Mouse (Mus musculus) layer of hippocampus, postnatal 36 days (tissue): ENCODE results near the gene Ces1c. TPM values are rescaled to one million over a fixed set of nuclear protein-coding genes. Genes with fewer than 3 reads are reported as not detected.
A peak's percentile ranks its signal among the peaks of the same experiment; 100 is the strongest.

Source experiments
- DNase-seq, 2 experiments: peaks; one replicate each; pipeline ENCODE4 v3.0.0; 2022
- total RNA-seq, 2 experiments: library from RNA; stranded (reverse); gene quantifications; 2 replicates each; pipeline ENCODE4 v1.2.3; 2021

The Ces1c gene
- not detected for total RNA-seq

GRCm38 (mm10) chr8:93131233-93131980 is at the start of gene Ces1c:
TSS of gene Ces1c (minus strand) at chr8:93131283.
- DNase-seq = no peak

- no peak for DNase-seq
Measured at GRCm38 (mm10) chr8:93180581-93181129, 49.6 kb upstream of the Ces1c start.

GRCm38 (mm10) chr8:93176593-93176992 is 45.5 kb upstream of the Ces1c start:
- DNase-seq = no peak

GRCm38 (mm10) chr8:93174554-93174953 is 43.5 kb upstream of the Ces1c start:
- DNase-seq = no peak

GRCm38 (mm10) chr8:93171846-93172590 is 40.9 kb upstream of the Ces1c start:
- no peak for DNase-seq

GRCm38 (mm10) chr8:93163363-93163762 is 32.3 kb upstream of the Ces1c start:
- no peak for DNase-seq

GRCm38 (mm10) chr8:93151401-93151800 is 20.3 kb upstream of the Ces1c start:
- DNase-seq = no peak

GRCm38 (mm10) chr8:93147331-93147730 is 16.2 kb upstream of the Ces1c start:
- DNase-seq = no peak

GRCm38 (mm10) chr8:93140696-93141095 is 9.6 kb upstream of the Ces1c start:
- DNase-seq = peak; percentile 9

GRCm38 (mm10) chr8:93132196-93132595 is 1.1 kb upstream of the Ces1c start:
- no peak for DNase-seq

- DNase-seq = peak in 1 of 2 experiments; percentile 7
Measured at GRCm38 (mm10) chr8:93126476-93126875, 4.6 kb downstream of the Ces1c start.

- DNase-seq = no peak
Measured at GRCm38 (mm10) chr8:93122005-93122404, 9.1 kb downstream of the Ces1c start.

- peak in 1 of 2 experiments; percentile 16 for DNase-seq
Measured at GRCm38 (mm10) chr8:93095376-93095775, 35.7 kb downstream of the Ces1c start.

GRCm38 (mm10) chr8:93091324-93091723 is 39.8 kb downstream of the Ces1c start:
- no peak for DNase-seq

GRCm38 (mm10) chr8:93088686-93089122 is 42.4 kb downstream of the Ces1c start:
- DNase-seq = no peak

- no peak for DNase-seq
Measured at GRCm38 (mm10) chr8:93088193-93088592, 42.9 kb downstream of the Ces1c start.

- no peak for DNase-seq
Measured at GRCm38 (mm10) chr8:93079887-93080286, 51.2 kb downstream of the Ces1c start, which contains the start of gene Ces1b. TSS of gene Ces1b (minus strand) at chr8:93080017.

- DNase-seq = no peak
Measured at GRCm38 (mm10) chr8:93075251-93075650, 55.8 kb downstream of the Ces1c start.

- no peak for DNase-seq
Measured at GRCm38 (mm10) chr8:93063416-93064117, 67.5 kb downstream of the Ces1c start.

GRCm38 (mm10) chr8:93059185-93059584 is 71.9 kb downstream of the Ces1c start:
- peak; percentile 26 to 32 for DNase-seq

GRCm38 (mm10) chr8:93055238-93055637 is 75.8 kb downstream of the Ces1c start:
- no peak for DNase-seq
